Mouse (Mus musculus) frontal cortex, postnatal 25 days (tissue): ENCODE data around the gene Rassf4.
"Not testable (repeated sequence)": the region's sequence is repeated elsewhere in the genome, so short reads cannot be mapped to it uniquely, and the experiment has no call there.

Experiments used
- DNase-seq, 2 experiments: peaks; one replicate each; pipeline ENCODE4 v3.0.0; 2022; ENCODE audit warnings: low spot score in 2 of 2

The Rassf4 gene

GRCm38 (mm10) chr6:116636581-116637235 lies 37.0 kb downstream of the Rassf4 start:
- no peak for DNase-seq

GRCm38 (mm10) chr6:116635251-116636180 lies 38.2 kb downstream of the Rassf4 start:
- DNase-seq: no peak

GRCm38 (mm10) chr6:116633741-116634695 lies 39.7 kb downstream of the Rassf4 start:
- no peak for DNase-seq

DNA sequence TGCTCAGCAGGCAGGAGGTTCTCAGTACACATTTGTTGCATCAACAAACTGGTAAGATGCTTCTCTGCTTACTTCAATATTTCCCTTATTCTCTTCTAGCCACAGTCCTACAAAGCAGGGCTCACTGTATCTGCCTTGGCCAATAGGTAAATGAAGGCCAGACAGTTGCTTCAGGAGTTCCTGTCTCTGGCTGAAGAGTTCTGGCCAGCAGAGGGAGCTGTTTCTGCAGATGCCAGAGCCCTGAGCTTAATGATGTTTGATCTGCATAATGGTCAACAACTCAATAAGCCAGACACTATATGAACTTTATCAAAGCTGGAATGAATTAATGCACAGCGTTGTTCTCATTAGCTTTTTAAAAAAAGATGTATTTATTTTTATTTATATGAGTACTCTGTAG lies 41.6 kb downstream of the Rassf4 start:
- DNase-seq: peak; percentile 57 to 72

GRCm38 (mm10) chr6:116629766-116630165 lies 44.0 kb downstream of the Rassf4 start:
- DNase-seq: no peak

DNA sequence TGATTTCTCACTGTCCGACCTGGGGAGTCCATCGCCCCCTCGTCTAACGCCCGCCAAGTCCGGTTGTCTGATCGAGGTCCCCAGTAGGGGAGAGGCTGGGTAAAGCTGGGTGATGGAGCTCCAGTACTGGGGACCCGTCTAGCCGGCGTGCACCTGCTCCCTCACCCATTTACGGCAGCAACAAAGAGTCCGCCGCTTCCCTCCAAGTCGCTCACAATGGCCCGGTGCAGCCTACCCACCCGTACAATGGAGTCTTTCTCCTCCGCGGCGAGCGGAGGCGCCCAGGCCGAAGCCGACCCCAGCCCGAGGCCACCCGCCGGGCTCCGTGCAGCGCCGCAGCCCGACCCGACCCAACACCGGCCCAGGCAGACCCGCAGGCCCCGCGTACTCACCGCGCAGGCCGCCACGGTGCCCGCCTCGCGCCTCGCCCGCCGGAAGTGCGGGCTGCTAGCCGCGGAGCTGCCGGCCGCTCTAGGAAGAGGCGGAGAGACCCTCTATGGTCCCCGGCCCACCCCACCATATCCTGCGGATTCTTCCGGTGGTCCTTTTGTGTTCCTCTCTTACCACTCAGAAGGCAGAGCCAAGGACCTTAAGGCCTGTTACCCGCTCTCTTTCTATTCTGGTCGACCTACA lies 45.1 kb downstream of the Rassf4 start, which contains the start of gene Zfp422:
TSS of gene Zfp422 (minus strand) at position 461 of the 633 bp plus-strand sequence.
- peak; percentile 32 to 48 for DNase-seq

DNA sequence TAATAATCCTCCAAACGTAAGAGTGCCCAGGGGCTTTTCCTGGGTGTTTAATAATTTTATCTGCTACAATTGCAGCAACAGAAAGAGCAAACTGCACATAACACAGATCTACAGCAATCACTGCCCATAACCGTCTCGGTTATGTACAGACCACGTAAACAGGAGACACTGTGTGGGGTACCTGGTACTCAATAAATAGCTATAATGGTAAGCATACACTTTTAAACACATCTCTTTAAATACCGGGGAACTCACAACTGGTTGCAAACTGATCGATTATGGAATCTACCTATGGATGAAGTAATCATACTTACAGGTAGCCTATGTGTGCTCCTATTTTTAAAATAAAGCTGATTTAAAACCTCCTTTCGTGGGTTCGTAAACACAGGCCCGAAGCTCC lies 45.7 kb downstream of the Rassf4 start:
- DNase-seq: no peak

DNA sequence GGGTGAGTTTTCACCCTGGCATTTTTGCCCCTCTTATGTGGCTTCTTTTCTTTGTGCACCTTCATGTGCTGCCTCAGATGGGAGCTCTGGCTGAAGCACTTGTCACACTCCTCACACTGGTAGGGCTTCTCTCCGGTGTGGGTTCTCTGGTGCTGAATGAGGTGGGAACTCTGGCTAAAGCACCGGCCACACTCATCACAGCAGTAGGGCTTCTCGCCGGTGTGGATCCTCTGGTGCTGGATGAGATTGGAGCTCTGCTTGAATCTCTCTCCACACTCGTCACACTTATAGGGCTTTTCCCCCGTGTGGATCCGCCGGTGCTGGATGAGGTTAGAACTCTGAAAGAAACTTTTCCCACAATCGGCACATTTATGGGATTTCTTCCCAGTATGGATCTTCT lies 47.3 kb downstream of the Rassf4 start:
- DNase-seq: not testable (repeated sequence)

DNA sequence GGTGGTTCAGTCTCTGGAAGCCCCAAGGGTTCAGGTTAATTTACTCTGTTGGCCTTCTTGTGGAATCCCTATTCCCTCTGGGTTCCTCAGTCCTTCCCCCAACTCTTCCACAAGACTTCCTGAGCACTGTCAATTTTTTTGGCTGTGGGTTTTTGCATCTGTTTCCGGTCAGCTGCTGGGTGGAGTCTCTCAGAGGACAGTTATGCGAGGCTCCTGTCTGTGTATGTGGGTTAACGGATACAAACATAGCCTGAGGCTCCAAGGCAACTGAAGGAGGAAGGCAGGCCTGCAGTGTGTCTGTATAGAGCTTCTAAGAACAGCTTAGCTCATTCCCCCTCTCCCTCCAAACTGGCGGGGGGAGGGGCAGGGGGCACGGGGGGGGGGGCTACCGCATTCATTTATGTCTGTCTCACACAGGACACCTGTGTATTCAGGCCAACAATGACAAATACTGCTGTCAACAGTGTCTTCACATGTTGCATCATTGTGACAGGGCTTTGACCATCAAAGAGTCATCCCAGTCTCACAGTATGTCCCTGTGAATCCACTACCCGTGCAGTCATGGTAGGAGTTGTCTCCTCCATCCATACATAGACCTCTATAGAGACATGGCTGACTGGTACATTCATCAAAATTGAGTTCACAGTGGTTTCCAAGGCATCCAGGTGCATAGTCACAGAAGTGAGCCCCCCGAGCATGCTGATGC lies 52.3 kb downstream of the Rassf4 start:
- DNase-seq: no peak

DNA sequence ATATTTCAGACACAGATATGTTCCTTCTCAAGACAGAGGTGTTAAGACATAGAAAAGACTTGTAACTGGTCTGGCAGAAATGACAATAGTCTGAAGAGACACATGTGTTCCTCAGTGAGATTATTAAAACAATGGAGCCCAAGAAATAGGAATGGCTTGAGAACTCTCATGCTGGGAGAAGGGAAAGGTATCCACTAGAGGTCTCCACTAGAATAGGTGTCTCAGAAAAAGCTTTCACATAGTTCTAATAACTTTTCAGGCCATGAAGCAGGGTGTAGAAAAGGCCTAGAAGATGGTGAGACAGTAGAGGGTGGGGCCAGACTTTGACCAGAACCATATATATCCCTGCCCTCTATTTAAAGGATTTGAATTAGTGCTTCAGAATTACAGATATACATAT lies 55.7 kb downstream of the Rassf4 start:
- no peak for DNase-seq

- no peak for DNase-seq
These were observed 58.0 kb downstream of the Rassf4 start for GRCm38 (mm10) chr6:116615719-116616118.

GRCm38 (mm10) chr6:116607230-116607629 lies 66.5 kb downstream of the Rassf4 start:
- DNase-seq: no peak

DNA sequence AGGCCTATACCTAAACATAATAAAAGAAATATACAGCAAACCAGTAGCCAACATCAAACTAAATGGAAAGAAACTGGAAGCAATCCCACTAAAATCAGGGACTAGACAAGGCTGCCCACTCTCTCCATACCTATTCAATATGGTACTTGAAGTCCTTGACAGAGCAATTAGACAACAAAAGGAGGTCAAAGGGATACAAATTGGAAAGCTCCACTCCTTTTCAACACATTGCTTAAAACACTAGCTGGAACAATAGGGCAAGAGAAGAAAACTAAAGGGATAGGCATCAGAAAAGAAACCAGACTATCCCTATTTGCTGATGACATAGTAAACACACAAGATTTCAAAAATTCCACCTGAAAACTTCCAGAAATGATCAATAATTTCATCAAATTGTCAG lies 72.8 kb downstream of the Rassf4 start:
- DNase-seq: not testable (repeated sequence)

DNA sequence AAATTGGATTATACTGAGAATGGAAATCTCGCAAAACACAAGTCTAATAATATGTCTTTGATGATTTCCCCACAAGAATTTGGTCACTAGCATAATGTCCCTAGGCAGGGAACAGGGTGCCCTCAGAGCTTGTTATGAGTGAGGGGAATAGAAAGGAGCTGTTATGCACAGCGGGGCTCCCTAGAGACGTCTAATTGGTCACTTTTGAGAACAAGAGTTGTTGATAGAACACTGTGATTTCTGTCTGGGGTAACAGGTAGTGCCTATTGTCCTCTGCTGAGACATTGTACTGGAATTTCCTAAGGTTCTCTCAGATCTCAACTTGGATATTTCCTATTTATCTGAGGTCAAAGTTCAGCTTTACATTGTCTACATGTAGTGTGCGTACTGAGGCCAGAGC lies 89.7 kb downstream of the Rassf4 start, which contains the start of gene Olfr215:
TSS of gene Olfr215 (minus strand) at position 101 of the 400 bp plus-strand sequence.
- DNase-seq: no peak
